Mouse (Mus musculus) cerebellum, adult 11-12 months (tissue): ENCODE results near the gene Chid1.

Experiments
- DNase-seq: peaks from one replicate; pipeline ENCODE4 v3.0.0; 2022

The Chid1 gene

GRCm38 (mm10) chr7:141475805-141476158 lies 63.9 kb downstream of the Chid1 start:
- peak; percentile 57 for DNase-seq

DNA sequence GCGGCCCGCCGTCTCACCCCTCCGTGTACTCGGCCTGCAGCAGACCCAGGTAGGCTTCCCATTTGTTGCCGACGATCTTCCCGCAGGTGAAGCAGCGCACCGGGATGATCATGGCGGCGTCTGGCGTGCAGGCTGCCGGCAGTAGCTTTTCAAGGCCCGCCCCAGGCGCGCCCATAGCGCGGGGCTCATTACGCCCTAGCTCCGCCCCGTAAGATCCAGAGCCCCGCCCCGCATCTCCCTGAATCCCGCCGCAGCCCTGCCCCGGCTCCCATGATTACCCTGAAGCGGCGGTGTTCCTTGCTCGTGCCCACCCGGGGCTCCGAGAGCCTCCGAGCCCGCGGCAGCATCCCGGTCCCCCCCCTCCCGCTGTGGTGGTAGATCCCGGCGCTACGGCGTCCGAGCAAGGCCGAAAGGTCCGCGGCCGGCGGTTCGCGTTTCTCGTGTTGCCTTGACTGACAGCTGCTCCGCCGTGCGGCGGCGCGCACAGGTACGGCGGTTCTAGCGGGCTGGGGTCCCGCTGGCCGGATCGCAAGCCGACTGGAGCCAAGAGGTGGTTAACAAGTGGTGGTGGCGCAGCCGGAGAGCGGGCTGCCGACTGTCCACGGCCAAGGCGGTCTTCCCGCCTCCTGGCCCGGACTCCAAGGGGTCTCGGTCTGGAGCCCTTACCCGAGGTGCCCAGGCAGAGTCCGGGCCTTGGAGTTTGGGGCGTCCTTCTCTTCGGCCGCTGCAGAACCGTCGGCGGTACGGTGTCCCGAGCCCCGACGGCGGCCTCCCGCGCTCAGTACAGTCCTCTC lies 64.4 kb downstream of the Chid1 start, which contains the start of the genes Polr2l and Tspan4:
TSS of gene Polr2l (minus strand) at position 122 of the 794 bp plus-strand sequence.
TSS of gene Tspan4 (plus strand) at position 230 of the 794 bp plus-strand sequence.
- peak; percentile 84 for DNase-seq

GRCm38 (mm10) chr7:141474160-141474559 lies 65.5 kb downstream of the Chid1 start:
- DNase-seq: no peak

- DNase-seq: peak; percentile 43
Observed at GRCm38 (mm10) chr7:141472763-141473162, 66.9 kb downstream of the Chid1 start.

DNA sequence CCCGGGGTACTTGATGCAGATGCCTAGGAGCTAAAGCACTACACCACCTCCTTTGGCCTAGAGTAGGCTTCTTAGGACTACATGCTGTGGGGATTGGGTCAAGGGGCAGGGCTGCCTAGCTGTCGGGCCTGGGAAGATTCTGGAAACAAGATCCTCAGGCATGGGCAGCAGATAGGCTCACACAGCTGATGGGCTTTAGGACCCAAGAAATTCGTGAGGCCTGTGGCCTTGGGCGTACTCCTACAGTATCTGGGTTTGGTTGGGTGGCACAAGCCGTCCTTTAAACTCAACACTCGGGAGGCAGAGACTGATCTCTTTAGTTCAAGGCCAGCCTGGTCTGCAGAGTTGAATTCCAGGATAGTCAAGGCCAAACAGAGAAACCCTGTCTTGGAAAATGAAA lies 67.4 kb downstream of the Chid1 start:
- no peak for DNase-seq

DNA sequence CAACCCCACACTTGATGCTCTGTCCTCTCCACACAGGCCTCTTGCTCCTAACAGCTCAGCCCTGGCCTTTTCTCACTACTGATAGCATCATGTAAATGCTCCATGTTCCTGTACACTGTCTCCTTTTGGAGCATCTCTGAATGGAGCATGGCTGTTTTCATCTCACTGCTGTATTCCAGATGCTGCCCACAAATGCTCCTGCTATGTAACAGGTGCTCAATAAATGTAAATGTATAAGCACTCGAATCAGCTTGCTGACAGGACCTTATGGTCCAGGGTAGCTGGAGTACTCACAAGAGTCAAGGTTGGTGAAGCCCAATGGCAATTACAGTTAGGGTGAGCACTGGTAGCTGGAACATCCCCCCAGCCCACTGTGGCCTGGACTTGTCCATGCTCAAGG lies 68.4 kb downstream of the Chid1 start:
- DNase-seq: no peak

GRCm38 (mm10) chr7:141470637-141470944 lies 69.1 kb downstream of the Chid1 start:
- DNase-seq: no peak

DNA sequence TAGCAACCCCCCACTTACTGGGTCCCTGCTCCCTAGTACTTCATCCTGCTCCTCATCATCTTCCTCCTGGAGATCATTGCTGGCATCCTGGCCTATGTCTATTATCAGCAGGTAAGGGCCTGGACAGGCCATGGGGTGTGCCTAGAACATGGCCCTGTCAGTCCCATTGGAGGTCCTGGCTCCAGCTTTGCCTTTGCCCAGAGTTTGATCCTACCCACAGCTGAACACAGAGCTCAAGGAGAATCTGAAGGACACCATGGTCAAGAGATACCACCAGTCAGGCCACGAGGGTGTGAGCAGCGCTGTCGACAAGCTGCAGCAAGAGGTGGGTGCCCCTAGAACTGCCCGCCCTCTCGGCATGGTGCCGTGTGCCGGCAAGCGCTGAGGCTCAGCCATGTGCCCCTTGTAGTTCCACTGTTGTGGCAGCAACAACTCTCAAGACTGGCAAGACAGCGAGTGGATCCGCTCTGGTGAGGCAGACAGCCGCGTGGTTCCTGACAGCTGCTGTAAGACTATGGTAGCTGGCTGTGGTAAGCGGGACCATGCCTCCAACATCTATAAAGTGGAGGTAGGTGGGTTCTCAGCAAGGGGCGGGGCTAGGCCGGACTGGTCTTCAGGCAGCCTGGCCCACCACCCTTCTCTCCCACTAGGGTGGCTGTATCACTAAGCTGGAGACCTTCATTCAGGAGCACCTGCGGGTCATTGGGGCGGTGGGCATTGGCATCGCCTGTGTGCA lies 69.6 kb downstream of the Chid1 start:
- DNase-seq: peak; percentile 61

GRCm38 (mm10) chr7:141469352-141469751 lies 70.3 kb downstream of the Chid1 start:
- no peak for DNase-seq

GRCm38 (mm10) chr7:141468522-141469211 lies 71.0 kb downstream of the Chid1 start:
- DNase-seq: peak; percentile 75

- no peak for DNase-seq
Observed at GRCm38 (mm10) chr7:141468164-141468521, 71.5 kb downstream of the Chid1 start.

GRCm38 (mm10) chr7:141467230-141468030 lies 72.2 kb downstream of the Chid1 start, which contains the start of gene Cd151:
Gene Cd151, plus strand, starts transcription at chr7:141467392.
- peak; percentile 80 for DNase-seq

- DNase-seq: peak; percentile 71
Observed at GRCm38 (mm10) chr7:141466607-141467148, 73.0 kb downstream of the Chid1 start.

- DNase-seq: peak; percentile 44
Observed at GRCm38 (mm10) chr7:141466045-141466394, 73.6 kb downstream of the Chid1 start.

GRCm38 (mm10) chr7:141465388-141466044 lies 74.1 kb downstream of the Chid1 start:
- DNase-seq: peak; percentile 62

GRCm38 (mm10) chr7:141464603-141465201 lies 75.0 kb downstream of the Chid1 start:
- DNase-seq: peak; percentile 59

GRCm38 (mm10) chr7:141463824-141464602 lies 75.6 kb downstream of the Chid1 start:
- DNase-seq: peak; percentile 53

DNA sequence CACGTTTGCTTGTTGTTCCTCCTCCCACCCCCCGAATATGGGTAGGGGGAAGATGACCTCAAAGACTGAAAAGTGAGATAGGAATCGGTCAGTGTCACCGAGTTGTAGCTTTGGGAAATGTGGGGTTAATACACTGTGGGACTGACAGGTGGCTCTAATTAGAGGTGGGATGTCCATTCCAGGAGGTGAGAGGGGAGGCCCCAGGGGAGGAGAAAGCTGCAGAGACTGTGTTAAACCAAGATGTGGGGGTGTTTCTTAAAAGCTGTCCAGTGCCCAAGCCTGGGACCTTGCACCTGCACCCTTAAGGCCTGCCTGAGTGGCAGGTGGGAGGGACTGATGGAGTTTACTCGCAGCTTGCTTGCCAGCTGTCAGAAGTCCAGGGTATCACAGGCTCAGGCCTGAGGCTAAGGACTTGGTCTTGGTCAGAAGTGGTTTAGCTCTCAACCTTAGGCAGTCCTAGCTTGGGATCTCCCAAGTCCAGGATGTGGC lies 77.3 kb downstream of the Chid1 start:
- DNase-seq: peak; percentile 64

DNA sequence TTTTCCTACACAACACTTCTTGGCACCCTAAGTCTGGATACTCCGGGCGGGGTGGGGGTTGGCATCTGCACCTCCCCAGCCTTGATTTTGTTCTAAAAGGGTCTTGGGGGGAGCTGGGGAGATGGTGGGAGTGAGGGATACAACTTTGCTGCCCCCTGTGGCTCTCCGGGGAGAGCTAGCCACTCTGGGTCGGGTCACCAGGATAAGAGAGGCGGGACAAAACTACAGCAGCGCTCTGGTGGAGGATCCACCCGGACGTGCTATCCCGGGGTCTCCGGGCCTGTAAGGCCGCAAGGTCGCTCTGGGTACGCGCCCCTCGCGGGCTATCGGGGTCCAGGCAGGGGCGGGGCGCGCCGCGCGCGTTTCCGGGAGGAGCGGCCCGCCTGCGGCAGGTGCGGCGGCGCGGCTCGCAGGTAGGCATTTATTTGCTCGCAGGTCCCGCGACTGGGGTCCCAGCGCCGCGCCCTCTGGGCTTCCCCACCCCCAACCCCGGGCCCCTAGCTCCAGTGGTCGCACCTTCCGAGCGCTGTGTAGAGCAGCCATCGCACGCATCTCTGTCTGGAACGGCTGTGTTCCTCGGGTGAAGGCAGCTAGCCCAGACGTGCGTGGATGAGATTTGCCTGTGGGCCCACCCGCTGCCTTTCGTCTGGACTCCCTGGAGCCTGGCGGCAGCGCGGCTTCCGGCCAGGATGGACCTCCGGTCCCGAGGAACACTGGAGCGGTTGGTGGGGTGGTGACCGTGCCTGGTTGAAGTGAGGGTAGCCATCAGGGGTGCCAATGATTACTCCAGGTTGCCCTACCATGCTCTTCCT lies 77.9 kb downstream of the Chid1 start:
- DNase-seq: peak; percentile 61
